Mouse (Mus musculus): ENCODE data around the gene Slc7a4. TPM values are rescaled to one million over a fixed set of nuclear protein-coding genes. Genes with fewer than 3 reads are reported as not detected.
A peak's percentile ranks its signal among the peaks of the same experiment; 100 is the strongest.
"Not testable (repeated sequence)": the region's sequence is repeated elsewhere in the genome, so short reads cannot be mapped to it uniquely, and the experiment has no call there.

Slc7a4 gene
- polyA plus RNA-seq, 1 experiment from 2014 or later: 10.5 TPM

DNA sequence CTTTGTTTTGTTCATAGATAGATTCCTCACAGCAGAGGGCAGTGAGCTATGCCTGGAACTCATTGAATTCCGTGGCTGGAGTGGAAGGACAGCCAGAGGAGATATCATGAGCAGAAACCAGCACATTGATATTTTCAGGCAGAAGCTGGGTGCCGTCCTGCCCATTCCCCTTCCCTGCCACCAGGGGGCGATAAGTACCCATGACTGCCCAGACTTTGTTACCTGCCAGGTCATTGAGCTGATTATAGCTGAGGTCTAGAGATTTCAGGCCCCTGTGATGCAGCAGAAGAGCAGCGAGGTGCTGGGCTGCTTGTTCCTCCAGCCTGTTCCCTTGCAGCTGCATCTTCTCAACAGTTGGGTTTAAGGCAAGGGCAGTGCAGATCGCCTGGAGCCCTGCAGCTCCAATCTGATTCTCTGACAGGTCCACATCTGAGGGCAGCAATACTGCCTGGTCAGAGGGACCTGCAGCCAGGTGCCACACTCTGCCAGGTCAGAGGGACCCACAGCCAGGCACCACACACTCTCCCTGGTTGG is 25.0 kb downstream of the Slc7a4 start:
- no peaks in the 10 kb centered on the region for H3K9me3 ChIP-seq (replicated peaks; ENCODE audit: control insufficient read depth, low read length)
- no peak overlapping the region for H3K27ac ChIP-seq (ENCODE audit: low read length)
- H3K9ac ChIP-seq (ENCODE audit: low read length): no peak overlapping the region
- no peaks in the 10 kb centered on the region for H3K36me3 ChIP-seq (ENCODE audit: control insufficient read depth, insufficient read depth)
- 2% methylated on average over 5 of the region's 5 CpGs for WGBS
- peaks cover 39% of the 10 kb centered on the region for H3K4me1 ChIP-seq (ENCODE audit: control insufficient read depth, insufficient read depth, low read length)
- H3K4me2 ChIP-seq (ENCODE audit: low read depth, low read length): peak overlapping the region; percentile 3; the same call in 1 of the 2 replicates
- peaks cover 6% of the 10 kb centered on the region; the same call in 1 of the 2 replicates for H3K27me3 ChIP-seq (ENCODE audit: control insufficient read depth, insufficient read depth, low read length)
- no peak for ATAC-seq (replicated peaks; ENCODE audit: extremely low read depth, insufficient read depth, low FRiP score)
- H3K4me3 ChIP-seq (ENCODE audit: low read length): no peak overlapping the region

GRCm38 (mm10) chr16:17556907-17557306 is 26.1 kb downstream of the Slc7a4 start:
- Histone ChIP-seq H3K27me3 (ENCODE audit: control insufficient read depth, insufficient read depth, low read length) (no peaks in the 10 kb centered on the region), H3K36me3 (ENCODE audit: control insufficient read depth, insufficient read depth) (no peaks in the 10 kb centered on the region), H3K9me3 (replicated peaks; ENCODE audit: control insufficient read depth, low read length) (no peaks in the 10 kb centered on the region), H3K4me3 (ENCODE audit: low read length) (no peak overlapping the region), H3K4me1 (ENCODE audit: control insufficient read depth, insufficient read depth, low read length) (peaks cover 37% of the 10 kb centered on the region), H3K27ac (ENCODE audit: low read length) (no peak overlapping the region), H3K9ac (ENCODE audit: low read length) (no peak overlapping the region), H3K4me2 (ENCODE audit: low read depth, low read length) (no peak overlapping the region)
- no peak for ATAC-seq (replicated peaks; ENCODE audit: extremely low read depth, insufficient read depth, low FRiP score)
- 57% methylated on average over 4 of the region's 4 CpGs for WGBS

- ATAC-seq (replicated peaks; ENCODE audit: extremely low read depth, insufficient read depth, low FRiP score): no peak
- Histone ChIP-seq H3K27me3 (ENCODE audit: control insufficient read depth, insufficient read depth, low read length) (no peaks in the 10 kb centered on the region), H3K36me3 (ENCODE audit: control insufficient read depth, insufficient read depth) (no peaks in the 10 kb centered on the region), H3K9ac (ENCODE audit: low read length) (no peak overlapping the region), H3K9me3 (replicated peaks; ENCODE audit: control insufficient read depth, low read length) (no peaks in the 10 kb centered on the region), H3K4me3 (ENCODE audit: low read length) (no peak overlapping the region), H3K4me2 (ENCODE audit: low read depth, low read length) (no peak overlapping the region), H3K27ac (ENCODE audit: low read length) (no peak overlapping the region), H3K4me1 (ENCODE audit: control insufficient read depth, insufficient read depth, low read length) (peaks cover 31% of the 10 kb centered on the region)
- 80% methylated on average over 4 of the region's 4 CpGs for WGBS
Measured at GRCm38 (mm10) chr16:17556180-17556579, 26.8 kb downstream of the Slc7a4 start.

DNA sequence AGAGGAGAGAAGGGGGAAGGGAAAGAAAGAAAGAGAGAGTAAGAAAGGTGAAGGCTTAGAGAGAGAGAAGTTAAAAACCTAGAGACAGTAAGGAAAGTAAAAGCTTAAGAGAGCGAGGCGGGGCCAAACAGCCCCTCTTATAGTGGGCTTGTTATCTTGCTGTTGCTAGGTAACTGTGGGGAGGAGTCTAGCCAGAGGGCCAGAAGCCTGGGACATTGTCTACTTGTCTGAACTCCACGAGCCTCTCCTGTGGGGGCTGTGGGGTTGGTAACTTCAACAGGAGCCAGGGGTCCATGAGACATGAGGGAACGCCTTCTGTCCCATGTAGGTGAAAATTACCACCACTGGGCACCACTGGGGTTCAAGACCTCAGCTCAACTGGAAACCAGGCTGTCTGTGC is 28.3 kb downstream of the Slc7a4 start:
- H3K36me3 ChIP-seq (ENCODE audit: control insufficient read depth, insufficient read depth); ATAC-seq (replicated peaks; ENCODE audit: extremely low read depth, insufficient read depth, low FRiP score); H3K9me3 ChIP-seq (replicated peaks; ENCODE audit: control insufficient read depth, low read length); H3K27me3 ChIP-seq (ENCODE audit: control insufficient read depth, insufficient read depth, low read length): not testable (repeated sequence)
- H3K4me3 ChIP-seq (ENCODE audit: low read length): 0 out of 2 replicates have a peak overlapping the region, but pooled peaks have one; percentile 11
- WGBS: 17% methylated on average over 4 of the region's 4 CpGs
- peak overlapping the region; percentile 53; the same call in 1 of the 2 replicates for H3K9ac ChIP-seq (ENCODE audit: low read length)
- H3K27ac ChIP-seq (ENCODE audit: low read length): peak overlapping the region; percentile 76
- H3K4me2 ChIP-seq (ENCODE audit: low read depth, low read length): peak overlapping the region; percentile 64
- peaks cover 28% of the 10 kb centered on the region for H3K4me1 ChIP-seq (ENCODE audit: control insufficient read depth, insufficient read depth, low read length)

- H3K4me3 ChIP-seq (ENCODE audit: low read length): peak overlapping the region; percentile 32
- H3K27me3 ChIP-seq (ENCODE audit: control insufficient read depth, insufficient read depth, low read length): no peaks in the 10 kb centered on the region
- peak overlapping the region; percentile 76 for H3K27ac ChIP-seq (ENCODE audit: low read length)
- H3K4me1 ChIP-seq (ENCODE audit: control insufficient read depth, insufficient read depth, low read length): peaks cover 28% of the 10 kb centered on the region
- 5% methylated on average over 18 of the region's 18 CpGs for WGBS
- H3K4me2 ChIP-seq (ENCODE audit: low read depth, low read length): peak overlapping the region; percentile 64
- H3K9ac ChIP-seq (ENCODE audit: low read length): peak overlapping the region; percentile 53
- no peaks in the 10 kb centered on the region for H3K9me3 ChIP-seq (replicated peaks; ENCODE audit: control insufficient read depth, low read length)
- ATAC-seq (replicated peaks; ENCODE audit: extremely low read depth, insufficient read depth, low FRiP score): peak; percentile 84
- no peaks in the 10 kb centered on the region for H3K36me3 ChIP-seq (ENCODE audit: control insufficient read depth, insufficient read depth)
Measured at GRCm38 (mm10) chr16:17553910-17554685, 28.9 kb downstream of the Slc7a4 start.

GRCm38 (mm10) chr16:17552837-17553236 is 30.2 kb downstream of the Slc7a4 start:
- ATAC-seq (replicated peaks; ENCODE audit: extremely low read depth, insufficient read depth, low FRiP score): no peak
- 60% methylated on average over 7 of the region's 7 CpGs for WGBS
- no peak overlapping the region for H3K27ac ChIP-seq (ENCODE audit: low read length)
- H3K36me3 ChIP-seq (ENCODE audit: control insufficient read depth, insufficient read depth): no peaks in the 10 kb centered on the region
- H3K9me3 ChIP-seq (replicated peaks; ENCODE audit: control insufficient read depth, low read length): no peaks in the 10 kb centered on the region
- no peaks in the 10 kb centered on the region for H3K27me3 ChIP-seq (ENCODE audit: control insufficient read depth, insufficient read depth, low read length)
- no peak overlapping the region for H3K4me3 ChIP-seq (ENCODE audit: low read length)
- H3K4me1 ChIP-seq (ENCODE audit: control insufficient read depth, insufficient read depth, low read length): peaks cover 21% of the 10 kb centered on the region
- no peak overlapping the region for H3K4me2 ChIP-seq (ENCODE audit: low read depth, low read length)
- no peak overlapping the region for H3K9ac ChIP-seq (ENCODE audit: low read length)

- no peaks in the 10 kb centered on the region for H3K9me3 ChIP-seq (replicated peaks; ENCODE audit: control insufficient read depth, low read length)
- WGBS: 71% methylated on average over 2 of the region's 2 CpGs
Measured at GRCm38 (mm10) chr16:17542632-17543031, 40.4 kb downstream of the Slc7a4 start.

GRCm38 (mm10) chr16:17536584-17536983 is 46.4 kb downstream of the Slc7a4 start:
- 83% methylated on average over 3 of the region's 3 CpGs for WGBS
- Histone ChIP-seq H3K9ac (ENCODE audit: low read length) (no peak overlapping the region), H3K9me3 (replicated peaks; ENCODE audit: control insufficient read depth, low read length) (0 out of 2 replicates have a peak, but pooled peaks cover 2% of the 10 kb centered on the region), H3K4me3 (ENCODE audit: low read length) (no peak overlapping the region), H3K27me3 (ENCODE audit: control insufficient read depth, insufficient read depth, low read length) (peaks cover 5% of the 10 kb centered on the region), H3K4me2 (ENCODE audit: low read depth, low read length) (no peak overlapping the region), H3K36me3 (ENCODE audit: control insufficient read depth, insufficient read depth) (no peaks in the 10 kb centered on the region), H3K27ac (ENCODE audit: low read length) (no peak overlapping the region), H3K4me1 (ENCODE audit: control insufficient read depth, insufficient read depth, low read length) (peaks cover 3% of the 10 kb centered on the region)
- no peak for ATAC-seq (replicated peaks; ENCODE audit: extremely low read depth, insufficient read depth, low FRiP score)

More at GRCm38 (mm10) chr16:17542632-17543031, 40.4 kb downstream of the Slc7a4 start:
- no peak for ATAC-seq (replicated peaks; ENCODE audit: extremely low read depth, insufficient read depth, low FRiP score)
- H3K36me3 ChIP-seq (ENCODE audit: control insufficient read depth, insufficient read depth): no peaks in the 10 kb centered on the region
- peaks cover 5% of the 10 kb centered on the region for H3K27me3 ChIP-seq (ENCODE audit: control insufficient read depth, insufficient read depth, low read length)
- H3K9ac ChIP-seq (ENCODE audit: low read length): no peak overlapping the region
- H3K4me3 ChIP-seq (ENCODE audit: low read length): no peak overlapping the region
- H3K27ac ChIP-seq (ENCODE audit: low read length): no peak overlapping the region
- no peak overlapping the region for H3K4me2 ChIP-seq (ENCODE audit: low read depth, low read length)
- H3K4me1 ChIP-seq (ENCODE audit: control insufficient read depth, insufficient read depth, low read length): no peaks in the 10 kb centered on the region

DNA sequence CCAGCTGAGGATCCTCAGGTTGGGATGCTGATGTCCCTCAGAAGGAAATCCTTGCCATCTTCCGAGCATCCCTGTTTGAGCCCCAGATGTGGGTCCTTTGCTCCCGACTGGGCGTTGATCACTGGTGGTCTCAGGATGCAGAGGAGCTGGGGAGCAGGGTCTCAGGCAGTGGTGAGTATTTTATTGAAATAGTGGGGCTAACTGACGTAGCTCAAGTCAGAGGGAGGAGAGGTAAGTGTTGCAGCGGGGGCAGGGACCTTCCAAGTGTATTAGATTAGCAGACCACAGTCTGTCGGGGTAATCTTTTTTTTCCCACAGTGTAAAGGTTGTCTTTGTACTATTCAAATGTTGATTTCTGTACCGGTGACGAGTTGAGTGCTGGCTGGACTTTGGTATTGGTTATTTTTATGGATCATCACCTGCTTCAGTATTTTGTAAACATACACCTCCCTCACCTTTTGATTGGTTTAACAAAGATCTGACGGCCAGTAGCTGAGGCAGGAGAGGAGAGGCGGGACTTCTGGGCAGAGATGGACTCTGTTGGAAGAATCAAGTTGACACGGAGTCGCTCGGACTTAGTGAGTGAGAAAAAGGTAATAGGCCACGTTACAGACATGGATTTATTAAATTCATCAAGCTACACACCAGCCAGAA is 50.2 kb downstream of the Slc7a4 start:
- H3K9me3 ChIP-seq (replicated peaks; ENCODE audit: control insufficient read depth, low read length): 0 out of 2 replicates have a peak, but pooled peaks cover 2% of the 10 kb centered on the region
- no peak overlapping the region for H3K4me2 ChIP-seq (ENCODE audit: low read depth, low read length)
- peaks cover 5% of the 10 kb centered on the region for H3K36me3 ChIP-seq (ENCODE audit: control insufficient read depth, insufficient read depth)
- peaks cover 13% of the 10 kb centered on the region for H3K4me1 ChIP-seq (ENCODE audit: control insufficient read depth, insufficient read depth, low read length)
- no peak overlapping the region for H3K27ac ChIP-seq (ENCODE audit: low read length)
- 61% methylated on average over 14 of the region's 14 CpGs for WGBS
- no peaks in the 10 kb centered on the region for H3K27me3 ChIP-seq (ENCODE audit: control insufficient read depth, insufficient read depth, low read length)
- ATAC-seq (replicated peaks; ENCODE audit: extremely low read depth, insufficient read depth, low FRiP score): no peak
- H3K9ac ChIP-seq (ENCODE audit: low read length): no peak overlapping the region
- H3K4me3 ChIP-seq (ENCODE audit: low read length): no peak overlapping the region
